Mouse (Mus musculus): ENCODE measurements around the gene Dera.

The Dera gene

DNA sequence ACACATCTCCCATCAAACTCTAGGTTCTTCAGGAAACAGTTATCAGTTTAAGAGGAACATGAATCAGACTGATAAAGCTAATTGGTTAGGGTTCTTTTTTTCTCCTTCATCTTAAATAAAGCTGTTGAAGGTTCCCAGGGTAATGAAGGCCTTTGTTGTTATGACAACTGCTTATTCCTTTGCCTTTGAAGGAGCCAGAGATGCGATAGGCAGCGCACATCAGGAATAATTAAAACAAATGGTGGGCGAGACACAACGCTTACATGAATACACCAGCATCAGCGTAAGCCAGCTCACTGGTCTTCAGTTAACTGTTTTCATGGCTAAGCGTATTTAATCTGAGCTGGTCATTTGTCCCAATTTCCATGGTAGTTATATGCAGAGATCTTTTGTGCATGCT, 132.9 kb downstream of the Dera start:
- no peak for DNase-seq (ENCODE audit: low spot score)

GRCm38 (mm10) chr6:137897671-137898070, 143.3 kb downstream of the Dera start:
- DNase-seq (ENCODE audit: low spot score): no peak

GRCm38 (mm10) chr6:137901255-137901654, 146.9 kb downstream of the Dera start:
- DNase-seq (ENCODE audit: low spot score): no peak
